Mouse (Mus musculus) left cerebral cortex, adult 2 months (tissue): ENCODE results near the gene Arhgef38. TPM values are rescaled to one million over a fixed set of nuclear protein-coding genes. Genes with fewer than 3 reads are reported as not detected.

ENCODE experiments used
- DNase-seq, 2 experiments: peaks; one replicate each; pipeline ENCODE4 v3.0.0; 2021 to 2022; ENCODE audit warnings: low spot score in 2 of 2, mixed read lengths in 1 of 2; ENCODE audit errors: extremely low spot score in 1 of 2
- H3K27ac ChIP-seq: fragments of 200-600 bp; 2 replicates; pipeline ENCODE4 v1.8.1; 2022
- H3K4me3 ChIP-seq: fragments of 200-600 bp; 2 replicates; pipeline ENCODE4 v1.8.1; 2022
- CTCF ChIP-seq: fragments of 200-600 bp; IDR thresholded peaks from 2 replicates; pipeline ENCODE4 v1.8.1; 2022; ENCODE audit warnings: antibody characterized with exemption, mild to moderate bottlenecking, moderate library complexity
- intact Hi-C: fragments of 180-260 bp; cut with DNase I; formaldehyde crosslinking; loops from one replicate; pipeline ENCODE4 v1.15.1; 2025
- total RNA-seq, 2 experiments: library from RNA; stranded (reverse); gene quantifications; 2 replicates each; pipeline ENCODE4 v1.2.3; 2021

The Arhgef38 gene
- total RNA-seq, 2 experiments from 2014 or later, result not detected

GRCm38 (mm10) chr3:133213434-133214114 is 21.2 kb downstream of the Arhgef38 start:
- H3K27ac ChIP-seq, result no peak overlapping the region
- intact Hi-C loops, result no loop called here
- no peak for TF ChIP-seq CTCF

GRCm38 (mm10) chr3:133211324-133211723 is 23.4 kb downstream of the Arhgef38 start:
- no peak for TF ChIP-seq CTCF
- DNase-seq, result no peak
- Histone ChIP-seq H3K4me3 (no peak overlapping the region), H3K27ac (no peak overlapping the region)
- intact Hi-C loops, result no loop called here

More at GRCm38 (mm10) chr3:133213434-133214114, 21.2 kb downstream of the Arhgef38 start:
- H3K4me3 ChIP-seq, result no peak overlapping the region
- no peak for DNase-seq

GRCm38 (mm10) chr3:133203713-133204112 is 31.0 kb downstream of the Arhgef38 start:
- TF ChIP-seq CTCF, result no peak
- Histone ChIP-seq H3K4me3 (no peak overlapping the region), H3K27ac (no peak overlapping the region)
- no peak for DNase-seq
- intact Hi-C loops, result no loop called here

GRCm38 (mm10) chr3:133202171-133202570 is 32.6 kb downstream of the Arhgef38 start:
- H3K4me3 ChIP-seq, result no peak overlapping the region
- no peak overlapping the region for H3K27ac ChIP-seq
- DNase-seq, result no peak
- no peak for TF ChIP-seq CTCF
- intact Hi-C loops, result no loop called here

GRCm38 (mm10) chr3:133188930-133189329 is 45.8 kb downstream of the Arhgef38 start:
- TF ChIP-seq CTCF, result no peak
- no peak overlapping the region for H3K27ac ChIP-seq
- intact Hi-C loops, result no loop called here
- H3K4me3 ChIP-seq, result no peak overlapping the region
- DNase-seq, result no peak

- intact Hi-C loops, result no loop called here
- no peak overlapping the region for H3K27ac ChIP-seq
- TF ChIP-seq CTCF, result no peak
- no peak for DNase-seq
- H3K4me3 ChIP-seq, result no peak overlapping the region
These were observed 47.2 kb downstream of the Arhgef38 start for GRCm38 (mm10) chr3:133187524-133187923.

GRCm38 (mm10) chr3:133176033-133176750 is 58.6 kb downstream of the Arhgef38 start:
- DNase-seq, result no peak
- intact Hi-C loops, result no loop called here
- Histone ChIP-seq H3K27ac (no peak overlapping the region), H3K4me3 (no peak overlapping the region)
- no peak for TF ChIP-seq CTCF

- Histone ChIP-seq H3K4me3 (no peak overlapping the region), H3K27ac (no peak overlapping the region)
- no peak for TF ChIP-seq CTCF
- intact Hi-C loops, result no loop called here
- no peak for DNase-seq
These were observed 62.5 kb downstream of the Arhgef38 start for GRCm38 (mm10) chr3:133172291-133172690.

- H3K4me3 ChIP-seq, result no peak overlapping the region
- intact Hi-C loops, result loop anchor here (10.0 kb wide), 1 partner anchor 375 kb away; the partner anchor contains the start of gene Tet2
- no peak overlapping the region; the same call in 1 of the 2 replicates for H3K27ac ChIP-seq
- DNase-seq, result peak; percentile 24 to 28
- TF ChIP-seq CTCF, result no peak
These were observed 65.0 kb downstream of the Arhgef38 start for GRCm38 (mm10) chr3:133169737-133170136.

- no peak for TF ChIP-seq CTCF
- DNase-seq, result no peak
- Histone ChIP-seq H3K4me3 (no peak overlapping the region), H3K27ac (no peak overlapping the region)
- intact Hi-C loops, result loop anchor here (10.0 kb wide), 1 partner anchor 377 kb away; the partner anchor contains the start of gene Tet2
These were observed 67.2 kb downstream of the Arhgef38 start for GRCm38 (mm10) chr3:133167550-133167949.

- no peak overlapping the region for H3K4me3 ChIP-seq
- H3K27ac ChIP-seq, result peak overlapping the region; percentile 51; the same call in 1 of the 2 replicates
- intact Hi-C loops, result loop anchor here (10.0 kb wide), 1 partner anchor 380 kb away; the partner anchor contains the start of gene Tet2
- no peak for TF ChIP-seq CTCF
- DNase-seq, result peak; percentile 29 to 41
These were observed 69.6 kb downstream of the Arhgef38 start for GRCm38 (mm10) chr3:133165130-133165529.

GRCm38 (mm10) chr3:133163913-133164406 is 70.8 kb downstream of the Arhgef38 start:
- Histone ChIP-seq H3K4me3 (no peak overlapping the region), H3K27ac (no peak overlapping the region)
- intact Hi-C loops, result loop anchor here (10.0 kb wide), 1 partner anchor 381 kb away; the partner anchor contains the start of gene Tet2
- no peak for TF ChIP-seq CTCF
- DNase-seq, result no peak
